Mouse (Mus musculus): ENCODE results near the gene Ppp3cb.
A peak's percentile ranks its signal among the peaks of the same experiment; 100 is the strongest.
"Not testable (repeated sequence)": the region's sequence is repeated elsewhere in the genome, so short reads cannot be mapped to it uniquely, and the experiment has no call there.

Ppp3cb gene

DNA sequence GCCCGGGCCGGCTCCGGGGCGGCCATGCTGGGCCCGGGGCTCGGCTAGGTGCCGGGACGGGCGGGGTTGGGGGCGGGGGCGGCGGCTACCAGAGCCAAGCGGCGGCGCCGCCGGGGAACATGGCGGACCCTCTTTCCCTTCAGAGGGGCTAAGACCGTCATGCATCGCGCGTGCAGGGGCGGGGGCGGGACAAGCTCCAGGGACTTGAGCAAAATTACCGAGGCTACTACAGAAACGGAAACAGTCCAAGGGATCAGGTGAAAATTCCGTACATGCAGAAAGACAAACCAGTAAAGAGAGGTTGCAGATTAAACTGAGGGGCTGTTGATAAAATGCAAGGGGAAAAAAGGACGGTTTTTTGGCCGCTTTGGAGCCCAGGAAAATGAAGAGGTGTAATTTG, at the start of gene Ppp3cb:
Gene Ppp3cb, minus strand, starts transcription at position 159 of the 400 bp plus-strand sequence.
- DNase-seq (ENCODE audit: low spot score), result peak; percentile 93

DNA sequence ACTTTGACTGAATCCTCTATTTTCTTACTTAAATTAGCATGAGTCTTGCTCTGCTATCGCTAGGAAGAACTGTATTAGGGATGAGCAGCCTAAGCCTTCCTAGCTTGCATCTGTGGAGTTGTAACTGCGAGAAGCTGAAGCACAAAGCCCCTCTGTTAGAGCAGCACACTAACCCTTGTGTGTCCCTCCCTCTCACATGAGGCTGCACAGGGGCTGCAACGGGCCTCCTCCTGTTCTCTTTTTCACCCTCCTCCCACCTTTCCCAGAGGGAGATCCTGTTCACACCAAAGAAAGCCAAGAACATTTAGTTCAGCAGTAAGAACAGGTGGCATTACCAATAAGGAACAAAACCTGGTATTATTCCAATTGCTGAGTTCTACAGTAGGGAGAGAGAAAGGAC, 49.4 kb upstream of the Ppp3cb start:
- DNase-seq (ENCODE audit: low spot score), result no peak

DNA sequence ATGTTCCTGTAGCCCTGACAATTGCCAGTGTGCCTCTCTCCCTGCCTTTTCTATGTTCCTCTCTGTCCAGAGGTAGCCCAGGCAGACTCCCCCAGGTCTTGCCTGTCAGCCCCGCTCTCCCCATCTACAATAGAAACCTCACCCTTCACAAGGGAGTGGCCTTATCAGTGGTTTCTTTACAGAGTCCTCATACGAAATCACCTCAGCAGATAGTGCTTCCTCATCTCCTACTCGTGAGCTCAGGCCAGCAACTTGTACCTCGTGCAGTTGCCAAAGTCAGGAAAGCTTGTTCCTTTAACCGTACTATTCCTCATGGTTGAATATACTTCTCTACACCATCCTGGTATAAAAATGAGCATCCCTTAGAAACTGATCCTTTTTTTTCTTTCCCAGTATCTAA, 41.1 kb upstream of the Ppp3cb start:
- no peak for DNase-seq (ENCODE audit: low spot score)

DNA sequence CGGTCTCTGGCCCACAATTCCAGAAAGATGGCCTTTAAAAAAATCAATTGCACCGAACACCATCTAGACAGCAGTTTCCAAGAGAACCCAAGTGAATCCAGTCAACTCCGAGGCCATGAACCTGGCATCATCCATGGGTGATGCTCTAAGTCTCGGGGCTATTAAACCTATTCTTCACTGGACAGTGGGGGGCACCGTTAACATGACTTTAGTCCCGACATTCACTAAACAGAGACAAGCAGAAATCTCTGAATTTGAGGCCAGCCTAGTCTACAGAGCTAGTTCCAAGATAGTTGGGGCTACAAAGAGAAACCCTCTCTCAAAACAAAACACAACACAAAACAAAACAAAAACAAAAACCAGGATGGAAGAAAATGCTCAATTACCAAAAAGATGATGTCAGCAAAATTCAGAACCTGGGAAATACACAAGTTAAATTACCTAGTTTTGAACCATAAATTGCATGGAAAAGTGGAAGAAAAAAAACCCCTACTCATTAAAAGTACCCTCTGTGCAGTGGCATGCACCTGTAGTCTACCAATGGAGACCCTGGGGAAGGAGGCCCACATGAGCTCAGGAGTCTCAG, 32.5 kb upstream of the Ppp3cb start:
- no peak for DNase-seq (ENCODE audit: low spot score)

DNA sequence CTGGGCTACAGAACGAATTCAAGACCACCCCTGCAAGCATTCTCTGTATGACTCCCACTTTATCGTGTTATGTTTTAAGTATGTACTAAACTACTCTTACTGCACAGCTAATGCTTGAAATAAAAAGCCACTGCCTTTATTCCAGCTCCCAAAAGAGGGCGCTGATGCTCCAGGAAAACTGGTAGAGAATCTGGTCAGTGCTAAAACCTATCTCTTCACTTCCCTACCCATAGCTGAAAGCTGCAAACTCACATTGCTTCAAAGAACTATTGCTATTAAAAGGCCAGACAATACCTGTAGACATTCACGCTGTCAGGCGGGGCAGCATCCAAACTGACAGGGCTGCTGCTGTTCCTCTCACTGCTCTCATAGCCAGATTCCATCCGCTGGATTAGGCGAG, 29.8 kb upstream of the Ppp3cb start:
- DNase-seq (ENCODE audit: low spot score), result peak; percentile 84

DNA sequence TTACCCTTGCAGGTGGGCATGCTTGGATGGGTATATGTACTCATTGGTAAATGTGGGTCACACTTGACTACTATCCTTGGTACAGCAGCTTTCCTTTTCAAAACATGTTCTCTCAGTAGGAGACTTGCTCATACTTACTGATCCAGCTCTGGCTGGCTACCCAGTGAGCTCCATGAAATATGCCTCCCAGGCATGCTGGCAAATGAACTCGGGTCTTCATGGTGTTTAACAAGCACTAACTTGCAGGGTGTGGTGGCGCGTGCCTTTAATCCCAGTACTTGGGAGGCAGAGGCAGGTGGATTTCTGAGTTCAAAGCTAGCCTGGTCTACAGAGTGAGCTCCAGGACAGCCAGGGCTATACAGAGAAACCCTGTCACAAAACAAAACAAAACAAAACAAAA, 26.8 kb upstream of the Ppp3cb start:
- not testable (repeated sequence) for DNase-seq (ENCODE audit: low spot score)

DNA sequence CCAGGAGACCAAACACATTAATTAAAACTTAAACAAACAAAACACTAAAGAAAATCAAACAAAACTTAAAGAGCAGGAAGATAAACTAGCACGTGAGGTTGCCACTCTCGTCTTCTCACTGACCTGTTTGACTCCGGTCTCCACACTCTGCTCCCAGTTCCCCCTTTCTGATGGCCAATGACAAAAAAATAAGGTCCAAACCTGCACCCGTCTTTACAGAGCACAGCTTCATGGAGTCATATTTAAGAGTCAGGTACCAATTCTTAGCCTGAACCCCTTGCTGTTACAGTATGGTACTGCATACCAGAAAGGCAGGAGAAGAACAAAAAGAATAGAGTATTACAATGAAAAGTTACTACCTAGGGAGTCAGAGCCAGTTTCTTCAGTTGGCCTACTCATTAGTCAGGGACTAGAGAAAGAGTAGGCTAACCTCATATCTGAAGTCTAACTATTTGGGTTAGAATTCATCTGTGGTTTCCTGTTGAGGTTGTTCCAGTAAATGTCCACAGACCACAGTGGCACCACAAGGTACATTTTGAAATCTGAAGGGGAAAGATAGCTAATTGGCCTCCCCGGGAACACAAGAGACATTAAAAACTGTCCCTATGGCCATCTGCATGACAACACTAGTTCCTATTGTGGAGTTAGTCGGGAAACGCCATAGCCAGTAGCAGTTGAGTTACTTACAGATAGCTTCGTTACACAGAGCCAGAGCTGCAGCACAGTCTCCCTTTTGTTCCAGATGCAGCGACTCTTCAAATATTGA, 19.1 kb upstream of the Ppp3cb start:
- no peak for DNase-seq (ENCODE audit: low spot score)

DNA sequence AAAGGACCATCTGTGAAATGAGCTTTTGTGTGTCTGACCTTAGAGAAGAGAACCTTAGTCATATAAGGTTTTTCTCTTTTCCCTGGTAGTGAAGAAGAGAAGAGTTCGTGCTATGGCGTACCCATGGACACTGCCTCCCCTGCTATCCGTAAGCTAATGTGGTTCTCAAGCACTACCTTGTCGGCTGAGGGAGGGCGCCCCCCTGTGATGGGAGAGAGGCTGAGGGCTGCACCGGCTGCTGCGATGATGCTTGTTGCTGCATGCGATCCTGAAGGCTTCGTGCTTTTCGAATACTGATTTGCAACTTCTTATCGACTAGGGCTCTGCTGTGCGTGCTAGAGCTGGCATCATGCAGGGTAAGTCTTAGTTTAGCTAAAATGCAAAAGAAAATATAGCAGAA, 18.3 kb upstream of the Ppp3cb start:
- DNase-seq (ENCODE audit: low spot score), result no peak

DNA sequence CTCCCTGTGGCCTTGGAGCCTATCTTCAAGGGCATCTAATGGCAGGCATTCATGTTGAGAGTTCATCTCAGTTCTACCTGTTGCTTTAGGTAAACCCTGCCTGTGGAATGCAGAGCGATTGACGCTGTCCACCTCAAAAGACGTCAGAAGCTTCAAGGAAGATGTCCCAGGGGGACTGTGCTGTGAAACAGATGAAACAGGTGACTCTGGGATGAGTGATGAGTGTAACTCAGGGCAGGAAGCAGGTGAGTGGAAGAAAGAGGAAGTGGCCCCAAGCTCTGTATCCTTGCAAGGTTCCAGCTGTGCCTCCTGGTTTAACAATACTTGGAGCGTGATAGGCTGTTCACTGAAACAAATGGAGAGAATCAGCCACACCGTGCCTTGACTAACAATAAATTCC, 15.5 kb upstream of the Ppp3cb start:
- DNase-seq (ENCODE audit: low spot score), result no peak

DNA sequence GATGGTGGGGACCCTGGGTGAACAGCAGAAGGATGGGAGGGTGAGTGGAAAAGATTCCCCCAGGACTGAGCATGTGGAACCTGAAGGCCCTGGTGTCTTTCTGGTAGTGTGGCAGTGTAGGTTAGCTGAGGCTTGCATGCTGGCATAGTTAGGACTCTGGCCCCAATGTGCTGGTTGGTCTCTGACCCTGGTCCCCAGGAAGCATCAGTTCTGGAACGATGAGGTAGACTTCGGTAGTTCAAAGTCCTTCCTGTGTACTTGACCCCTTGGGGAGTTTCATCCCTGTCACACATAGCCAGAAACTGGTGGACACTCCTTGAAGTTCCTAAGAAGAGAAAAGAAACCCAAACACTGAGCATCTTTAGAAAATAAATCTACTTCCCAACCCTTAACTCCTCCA, 3.8 kb upstream of the Ppp3cb start:
- no peak for DNase-seq (ENCODE audit: low spot score)

DNA sequence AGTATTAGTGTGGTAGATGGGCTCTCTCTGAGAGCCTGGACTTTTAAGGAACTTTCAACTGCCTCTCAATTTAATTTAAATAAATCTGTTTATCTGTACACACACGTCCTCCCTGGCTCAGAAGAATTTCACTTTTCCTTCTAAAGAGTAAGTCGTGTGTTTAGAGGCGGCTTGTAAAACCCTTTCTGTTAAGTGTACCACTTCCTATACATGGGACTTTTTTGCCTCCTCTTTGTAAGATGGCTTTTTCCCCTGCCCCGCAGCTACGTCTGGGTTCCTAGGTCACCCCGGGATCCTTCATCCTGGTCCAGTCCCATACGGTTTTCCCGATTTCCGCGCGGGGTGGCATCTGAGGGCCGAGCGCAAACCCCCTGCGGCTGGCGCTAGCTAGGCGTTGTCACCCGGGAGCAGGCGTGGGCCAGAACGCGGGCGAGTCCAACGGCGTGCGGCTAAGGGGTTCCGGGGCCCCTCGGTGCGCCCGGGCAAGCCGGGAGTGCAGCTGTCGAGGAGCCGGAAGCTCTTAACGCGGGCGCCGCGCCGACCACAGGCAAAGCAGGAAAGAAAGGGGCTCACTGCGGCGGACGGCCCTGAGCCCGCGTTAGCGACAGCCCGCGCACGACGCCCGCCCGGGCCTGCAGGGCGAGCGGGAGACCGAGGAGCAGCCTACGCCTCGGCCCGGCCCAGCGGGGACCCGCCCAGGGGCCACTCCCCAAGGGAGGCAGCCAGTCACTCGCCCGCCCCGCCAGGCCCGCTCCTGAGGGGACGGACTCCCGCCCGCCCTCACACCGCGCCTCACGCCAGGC, 643 bp downstream of the Ppp3cb start:
- DNase-seq (ENCODE audit: low spot score), result peak; percentile 75

DNA sequence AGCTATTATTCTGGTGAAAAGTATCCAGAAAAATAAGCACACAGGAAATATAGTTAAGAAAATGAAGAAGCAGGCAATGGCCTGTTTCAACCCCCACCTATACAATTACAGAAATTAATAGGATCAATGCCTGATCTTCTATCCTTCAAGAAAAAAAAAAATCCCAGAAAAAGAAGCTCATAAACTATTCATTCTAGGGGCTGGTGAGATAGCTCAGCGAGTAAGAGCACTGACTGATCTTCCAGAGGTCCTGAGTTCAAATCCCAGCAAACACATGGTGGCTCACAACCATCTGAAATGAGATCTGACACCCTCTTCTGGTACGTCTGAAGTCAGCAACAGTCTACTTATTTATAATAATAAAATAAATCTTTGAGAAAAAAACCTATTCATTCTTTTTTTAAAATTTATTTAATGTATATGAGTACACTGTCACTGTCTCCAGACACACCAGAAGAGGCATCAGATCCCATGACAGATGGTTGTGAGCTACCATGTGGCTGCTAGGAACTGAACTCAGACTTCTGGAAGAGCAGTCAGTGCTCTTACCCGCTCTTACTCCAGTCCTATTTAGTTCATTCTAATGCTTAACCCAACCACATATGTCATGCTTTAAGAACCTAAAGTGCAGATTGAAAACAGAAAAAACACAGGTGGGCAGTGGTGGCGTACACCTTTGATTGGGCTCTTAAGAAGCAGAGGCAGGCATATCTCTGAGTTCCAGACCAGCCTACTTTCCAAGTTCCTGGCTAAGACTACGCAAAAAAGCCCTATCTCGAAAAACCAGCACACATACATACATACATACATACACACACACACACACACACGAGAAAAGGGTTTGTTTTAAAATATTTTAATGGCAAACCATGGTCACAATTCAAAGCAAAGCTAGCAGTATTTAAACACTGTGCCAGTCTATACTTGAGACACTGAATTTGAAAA, 1.6 kb downstream of the Ppp3cb start:
- DNase-seq (ENCODE audit: low spot score), result peak; percentile 2

DNA sequence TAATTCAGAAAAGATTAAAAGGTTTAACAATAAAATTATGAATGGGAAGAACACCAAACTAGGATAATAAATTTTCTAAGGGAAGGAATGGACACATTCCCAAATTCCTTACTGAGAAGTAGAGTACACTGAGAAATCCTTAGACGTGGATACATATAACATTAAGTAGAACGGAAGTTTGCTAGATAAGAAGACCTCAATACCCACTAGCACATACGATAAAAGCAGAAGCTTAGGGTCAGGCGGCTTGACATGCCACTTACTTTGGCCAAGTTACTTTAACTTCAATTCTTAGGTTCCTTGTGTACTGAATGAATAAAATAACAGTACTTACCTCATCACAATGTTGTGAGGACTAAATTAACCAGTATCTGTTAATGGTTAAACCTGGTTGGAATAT, 16.7 kb downstream of the Ppp3cb start:
- no peak for DNase-seq (ENCODE audit: low spot score)

DNA sequence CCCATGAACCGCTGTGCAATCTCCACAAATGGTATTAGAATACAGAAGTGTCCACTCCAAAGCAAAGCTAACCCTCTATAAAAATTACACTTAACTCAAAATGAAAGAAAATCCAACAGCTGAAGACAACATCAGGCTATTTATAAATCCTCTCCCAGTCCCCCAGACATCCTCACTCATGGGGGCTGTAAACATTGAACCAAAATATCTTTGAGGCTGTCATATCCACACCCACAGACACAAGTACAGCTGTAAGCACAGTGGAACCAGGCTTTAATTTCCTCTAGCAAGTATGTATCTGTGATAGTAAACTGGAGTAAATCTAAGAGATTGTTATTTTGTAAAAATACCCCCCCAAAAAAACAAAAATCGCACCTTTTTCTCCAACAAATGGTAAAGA, 26.2 kb downstream of the Ppp3cb start:
- DNase-seq (ENCODE audit: low spot score), result no peak

DNA sequence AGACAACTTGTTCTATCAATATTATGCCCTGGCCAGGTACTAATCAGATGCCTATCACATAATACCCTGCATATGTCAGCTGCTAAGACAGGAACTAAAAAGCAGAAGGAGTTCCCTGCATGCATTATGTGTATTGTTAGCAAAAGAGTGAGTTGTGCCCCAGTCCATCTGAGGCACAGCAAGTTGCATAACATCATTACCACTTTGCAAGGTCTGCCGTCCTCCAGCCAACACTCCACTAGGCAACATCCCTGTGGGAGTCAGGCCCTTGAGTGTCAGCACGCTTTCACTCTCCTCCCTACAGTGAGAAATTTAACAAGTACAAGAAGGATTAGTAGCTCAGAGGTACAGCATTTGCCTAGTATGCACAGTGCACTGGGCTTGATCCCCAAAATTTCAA, 37.9 kb downstream of the Ppp3cb start:
- DNase-seq (ENCODE audit: low spot score), result no peak

DNA sequence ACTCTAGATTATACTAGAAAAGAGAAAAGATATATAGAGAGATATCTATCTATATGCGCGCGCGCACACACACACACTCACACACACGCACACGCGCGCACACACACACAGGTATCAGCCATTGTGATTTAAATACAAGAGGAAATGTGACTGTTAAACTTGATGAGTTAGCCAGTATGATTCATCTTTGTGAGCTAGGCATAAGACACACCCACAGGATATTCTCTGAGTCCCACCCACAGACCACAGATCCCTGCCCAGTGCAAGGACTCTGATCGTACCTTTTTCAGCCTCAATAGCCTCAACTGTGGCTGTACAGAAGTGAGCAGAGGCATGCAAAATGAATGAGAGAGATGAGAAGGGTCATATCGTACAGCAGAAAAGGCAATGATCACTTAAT, 43.4 kb downstream of the Ppp3cb start:
- DNase-seq (ENCODE audit: low spot score), result no peak

DNA sequence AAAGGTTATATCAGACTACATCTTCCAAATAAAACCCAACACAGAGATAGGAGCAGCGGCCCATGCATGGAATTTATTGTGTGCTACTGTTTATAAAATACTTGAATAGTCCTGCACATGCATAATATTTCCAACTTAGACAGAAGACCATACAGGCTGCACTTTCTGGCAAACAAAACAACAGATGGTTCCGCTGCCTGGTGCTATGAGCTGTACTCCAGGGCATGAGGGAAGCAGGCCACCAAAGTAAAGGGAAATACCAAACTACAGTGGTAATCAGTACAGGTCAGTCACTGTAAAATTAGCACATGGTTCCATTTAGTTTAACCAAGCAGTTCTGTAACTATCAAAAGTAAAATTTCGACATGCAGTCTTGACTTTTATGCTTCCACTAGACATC, 46.4 kb downstream of the Ppp3cb start:
- DNase-seq (ENCODE audit: low spot score), result no peak

DNA sequence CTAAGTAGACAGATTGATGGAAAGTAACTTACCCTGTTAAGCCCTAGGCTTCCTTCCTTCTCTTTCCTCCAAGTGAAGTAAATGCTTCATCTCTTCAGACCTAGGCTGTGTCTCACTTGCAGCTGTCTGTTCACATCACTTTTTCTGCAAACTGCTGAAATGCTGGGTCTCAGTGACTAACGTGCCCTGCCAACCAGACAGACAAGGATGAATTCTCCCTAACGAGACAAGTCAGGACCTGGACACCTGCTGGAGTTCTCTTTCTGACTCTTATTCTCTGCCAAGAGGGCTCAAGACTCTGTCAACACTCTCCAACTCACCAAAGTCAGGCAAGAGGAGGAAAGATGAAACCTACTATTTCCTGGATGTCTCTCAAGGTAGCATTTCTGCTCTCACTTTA, 49.8 kb downstream of the Ppp3cb start, which contains the start of gene Mss51:
Gene Mss51, minus strand, starts transcription at position 299 of the 400 bp plus-strand sequence.
- DNase-seq (ENCODE audit: low spot score), result no peak

DNA sequence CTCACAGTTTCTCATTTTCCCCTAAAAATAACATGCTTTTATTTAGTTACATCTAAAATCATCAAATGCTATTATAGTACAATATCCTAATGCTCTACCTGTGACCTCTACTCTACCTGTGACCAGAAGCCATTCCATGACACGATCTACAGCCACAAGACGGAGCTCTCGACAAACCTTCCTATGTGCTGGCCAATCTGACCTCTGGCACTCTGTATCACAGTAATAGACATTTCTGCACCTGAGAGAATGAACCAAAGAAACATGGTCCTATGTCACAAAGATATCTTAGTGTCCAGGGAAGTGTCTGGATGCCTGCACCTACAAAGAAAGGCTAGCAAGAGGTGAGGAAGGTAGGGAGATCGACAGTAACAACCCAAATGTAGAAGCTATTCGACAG, 60.3 kb downstream of the Ppp3cb start:
- no peak for DNase-seq (ENCODE audit: low spot score)

DNA sequence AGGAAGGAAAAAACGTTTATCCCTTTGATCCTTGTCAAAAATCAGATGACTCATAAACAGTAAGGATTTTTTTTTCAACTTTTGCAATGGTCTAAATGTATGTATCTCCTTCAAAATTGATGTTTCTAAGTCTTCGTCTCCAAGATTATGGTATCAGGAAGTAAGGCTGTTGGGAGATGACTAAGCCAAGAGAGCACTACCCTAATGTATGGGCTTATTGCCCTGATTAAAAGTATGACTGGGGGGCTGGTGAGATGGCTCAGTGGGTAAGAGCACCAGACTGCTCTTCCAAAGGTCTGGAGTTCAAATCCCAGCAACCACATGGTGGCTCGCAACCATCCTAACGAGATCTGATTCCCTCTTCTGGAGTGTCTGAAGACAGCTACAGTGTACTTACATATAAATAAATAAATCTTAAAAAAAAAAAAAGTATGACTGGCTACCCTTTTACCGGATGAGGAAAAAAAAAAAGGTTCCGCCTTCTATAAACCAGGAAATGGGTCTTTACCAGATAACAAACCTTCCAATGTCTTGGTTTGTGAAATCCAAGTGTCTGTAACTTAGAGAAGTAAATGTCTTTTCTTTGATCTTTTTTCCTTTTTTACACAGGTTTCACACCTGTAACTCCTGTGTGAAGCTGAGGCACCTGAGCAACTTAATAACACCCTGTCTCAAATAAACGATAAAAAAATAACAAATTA, 64.2 kb downstream of the Ppp3cb start:
- DNase-seq (ENCODE audit: low spot score), result no peak

DNA sequence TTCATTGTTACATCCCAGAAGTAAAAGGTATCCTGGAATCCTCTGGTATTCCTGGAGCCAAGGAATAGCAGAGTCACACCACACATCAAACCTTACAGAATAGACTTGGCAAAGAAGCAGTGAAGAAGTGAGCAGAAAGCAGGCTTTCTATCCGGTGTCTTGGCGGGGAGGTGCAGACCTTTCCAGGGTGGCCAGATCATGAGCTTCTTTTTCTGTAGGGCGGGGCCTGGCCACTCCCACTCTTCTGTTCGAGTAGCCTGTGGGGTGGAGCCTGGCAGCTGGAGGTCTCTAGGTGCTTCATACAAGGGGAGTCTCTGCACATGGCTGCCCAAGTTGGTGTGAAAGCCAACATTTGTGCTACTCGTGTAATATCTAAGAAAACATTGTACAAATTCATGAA, 65.2 kb downstream of the Ppp3cb start:
- DNase-seq (ENCODE audit: low spot score), result peak; percentile 9
